9 mouse cellular contexts compared by ENCODE assay signal in the genomic region with DNA sequence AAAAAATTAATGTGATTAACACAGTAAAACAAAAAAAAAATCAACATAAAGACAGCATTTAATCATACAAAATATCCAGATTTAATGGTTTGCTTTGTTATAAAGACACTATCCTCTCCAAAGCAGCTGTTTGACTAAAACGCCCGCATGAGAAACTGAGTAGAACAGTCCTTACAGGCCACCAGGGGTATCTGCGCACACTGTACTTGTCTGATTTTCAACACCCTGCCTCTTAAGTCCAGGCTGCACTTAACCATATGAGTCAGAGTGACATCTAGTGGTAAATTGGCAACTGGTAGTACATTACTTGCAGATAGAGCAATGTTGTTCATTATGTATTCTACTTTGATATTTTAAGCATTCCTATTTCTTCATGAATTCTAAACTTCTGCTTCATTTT.
DNase-seq lines count a peak whose midpoint lies in the region; ATAC-seq and TF ChIP-seq lines count a peak whose summit lies in the region.
"Had no signal": no experiment of that assay in that cellular context is flagged by ENCODE, and none has a peak within 500 bp of the region (broad histone marks: within the 10 kb centered on the region; RNA-seq: fewer than 3 reads in every experiment).

No protein-coding gene starts in this region.

- peak; percentile 80 for ATAC-seq in G1E (ENCODE audit: extremely low read depth, insufficient number of reproducible peaks, low FRiP score, poor library complexity, severe bottlenecking)
- ATAC-seq in limb, embryonic 14.5 days (ENCODE audit: low FRiP score, low read depth) = peak; percentile 81
- ATAC-seq in neural tube, embryonic 12.5 days (ENCODE audit: low FRiP score, low read depth) = peak; percentile 90

- no peaks in the 10 kb centered on the region for H3K36me3 ChIP-seq in G1E (replicated peaks)
- H3K36me3 ChIP-seq in hindbrain, embryonic 10.5 days = no peaks in the 10 kb centered on the region
- H3K36me3 ChIP-seq in limb, embryonic 14.5 days (ENCODE audit: control insufficient read depth, insufficient read depth, low read length) = no peaks in the 10 kb centered on the region
- no peaks in the 10 kb centered on the region for H3K36me3 ChIP-seq in neural tube, embryonic 12.5 days

- TF ChIP-seq CTCF in G1E (IDR thresholded peaks at IDR 0.05; ENCODE audit: low read depth, low read length) = no peak

- no peak overlapping the region for H3K4me3 ChIP-seq in G1E (ENCODE audit: low read depth, low read length)
- no peak overlapping the region for H3K4me3 ChIP-seq in hindbrain, embryonic 10.5 days
- no peak overlapping the region for H3K4me3 ChIP-seq in limb, embryonic 14.5 days (replicated peaks; ENCODE audit: low read length)
- no peak overlapping the region for H3K4me3 ChIP-seq in neural tube, embryonic 12.5 days
- H3K4me3 ChIP-seq: erythroblast, embryonic 14.5 days had no signal

- no peak overlapping the region for H3K27ac ChIP-seq in hindbrain, embryonic 10.5 days
- no peak overlapping the region for H3K27ac ChIP-seq in limb, embryonic 14.5 days (replicated peaks; ENCODE audit: low read depth, low read length)
- H3K27ac ChIP-seq in neural tube, embryonic 12.5 days = no peak overlapping the region

- H3K4me1 ChIP-seq in G1E (ENCODE audit: insufficient read depth, low read depth, low read length) = no peaks in the 10 kb centered on the region
- peaks cover 27% of the 10 kb centered on the region for H3K4me1 ChIP-seq in hindbrain, embryonic 10.5 days (replicated peaks)
- H3K4me1 ChIP-seq in limb, embryonic 14.5 days (ENCODE audit: control insufficient read depth, insufficient read depth, low read length) = no peaks in the 10 kb centered on the region
- H3K4me1 ChIP-seq in neural tube, embryonic 12.5 days = no peaks in the 10 kb centered on the region

- 41% methylated on average over 3 of the region's 3 CpGs for WGBS in hindbrain, embryonic 10.5 days
- WGBS in limb, embryonic 14.5 days = 36% methylated on average over 3 of the region's 3 CpGs
- 19% methylated on average over 3 of the region's 3 CpGs for WGBS in neural tube, embryonic 12.5 days

- H3K9ac ChIP-seq in limb, embryonic 14.5 days (ENCODE audit: low read depth, low read length, severe bottlenecking) = no peak overlapping the region
- H3K9ac ChIP-seq in neural tube, embryonic 12.5 days = no peak overlapping the region

- no peak for TF ChIP-seq POLR2A in limb, embryonic 14.5 days (IDR thresholded peaks at IDR 0.05; ENCODE audit: borderline replicate concordance, extremely low read depth, insufficient read depth, insufficient read length)

- no peaks in the 10 kb centered on the region for H3K9me3 ChIP-seq in G1E (replicated peaks)
- H3K9me3 ChIP-seq in hindbrain, embryonic 10.5 days = no peaks in the 10 kb centered on the region
- H3K9me3 ChIP-seq in limb, embryonic 14.5 days (ENCODE audit: control insufficient read depth, low read length) = no peaks in the 10 kb centered on the region
- no peaks in the 10 kb centered on the region for H3K9me3 ChIP-seq in neural tube, embryonic 12.5 days

- H3K4me2 ChIP-seq in limb, embryonic 14.5 days (replicated peaks; ENCODE audit: low read depth, low read length, severe bottlenecking) = no peak overlapping the region
- no peak overlapping the region for H3K4me2 ChIP-seq in neural tube, embryonic 12.5 days (replicated peaks)

- no peaks in the 10 kb centered on the region for H3K27me3 ChIP-seq in G1E (ENCODE audit: insufficient read depth, low read length)
- H3K27me3 ChIP-seq in hindbrain, embryonic 10.5 days (ENCODE audit: insufficient read depth, poor library complexity, severe bottlenecking) = no peaks in the 10 kb centered on the region
- H3K27me3 ChIP-seq in limb, embryonic 14.5 days (ENCODE audit: control insufficient read depth, insufficient read depth, low read length) = no peaks in the 10 kb centered on the region
- H3K27me3 ChIP-seq in neural tube, embryonic 12.5 days (replicated peaks) = no peaks in the 10 kb centered on the region

- DNase-seq in kidney, adult 11 months = peak; percentile 12
- DNase-seq in kidney, adult 18-20 months = no peak
- DNase-seq in G1E (ENCODE audit: low spot score) = no peak
- DNase-seq in cerebellum, postnatal 14 days = peak; percentile 42 to 62
- DNase-seq in hindbrain, embryonic 10.5 days (ENCODE audit: low spot score) = peak; percentile 25
- DNase-seq in limb, embryonic 14.5 days (ENCODE audit: low spot score) = peak; percentile 81
- no peak for DNase-seq in testis, postnatal 10 days (ENCODE audit: low spot score)

Comparison
In these comparisons a context has a peak if more than half of its experiments do, and no peak if none do; other contexts are left out.
1. DNase-seq: peak in kidney, adult 11 months (single experiment), cerebellum, postnatal 14 days (2 of 2), hindbrain, embryonic 10.5 days (single experiment) and limb, embryonic 14.5 days (single experiment); none in kidney, adult 18-20 months (single experiment), G1E (single experiment) and testis, postnatal 10 days (single experiment).
2. Peak in every context shown above with its lines, with median percentiles within 50 percentile points of each other: ATAC-seq.